Mouse (Mus musculus) forebrain, embryonic 10.5 days (tissue): Measurements from ENCODE around the gene Acot8. TPM values are rescaled to one million over a fixed set of nuclear protein-coding genes. Genes with fewer than 3 reads are reported as not detected.

ENCODE experiments used
- DNase-seq: peaks from one replicate; pipeline ENCODE4 v3.0.0-alpha.2; 2017; ENCODE audit warnings: low spot score; ENCODE audit errors: extremely low spot score
- H3K27ac ChIP-seq: fragments of 300-500 bp; sonication (generic); 2 replicates; pipeline ENCODE4 v1.5.1; 2016; ENCODE audit warnings: mild to moderate bottlenecking
- H3K27me3 ChIP-seq: fragments of 300-500 bp; sonication (generic); 2 replicates; pipeline ENCODE4 v1.6.1; 2016; ENCODE audit warnings: mild to moderate bottlenecking; ENCODE audit not compliant: poor library complexity, severe bottlenecking
- H3K36me3 ChIP-seq: fragments of 300-500 bp; sonication (generic); replicated peaks from 2 replicates; pipeline ENCODE4 v1.6.1; 2016; ENCODE audit warnings: mild to moderate bottlenecking, moderate library complexity
- H3K4me1 ChIP-seq: fragments of 300-500 bp; sonication (generic); 2 replicates; pipeline ENCODE4 v1.6.1; 2016
- H3K4me3 ChIP-seq: fragments of 300-500 bp; sonication (generic); 2 replicates; pipeline ENCODE4 v1.5.1; 2016; ENCODE audit warnings: mild to moderate bottlenecking, moderate library complexity
- H3K9me3 ChIP-seq: fragments of 300-500 bp; sonication (generic); 2 replicates; pipeline ENCODE4 v1.6.1; 2016; ENCODE audit warnings: mild to moderate bottlenecking, moderate library complexity
- WGBS: fragments of 180-500 bp; shearing (Covaris S2); methylation state at CpG from one replicate; pipeline ENCODE4 v1.1.7; 2016; 5-methylcytosine and 5-hydroxymethylcytosine counted together
- polyA plus RNA-seq: library from polyadenylated mRNA; unstranded; fragments of >200 nt; fragmentation: Nextera tagmentation; extraction: Ambion mirVana; gene quantifications from 2 replicates; pipeline ENCODE4 v1.2.1, GENCODE M21; 2016

The Acot8 gene
- polyA plus RNA-seq, 1 experiment from 2014 or later = 15.3 TPM

DNA sequence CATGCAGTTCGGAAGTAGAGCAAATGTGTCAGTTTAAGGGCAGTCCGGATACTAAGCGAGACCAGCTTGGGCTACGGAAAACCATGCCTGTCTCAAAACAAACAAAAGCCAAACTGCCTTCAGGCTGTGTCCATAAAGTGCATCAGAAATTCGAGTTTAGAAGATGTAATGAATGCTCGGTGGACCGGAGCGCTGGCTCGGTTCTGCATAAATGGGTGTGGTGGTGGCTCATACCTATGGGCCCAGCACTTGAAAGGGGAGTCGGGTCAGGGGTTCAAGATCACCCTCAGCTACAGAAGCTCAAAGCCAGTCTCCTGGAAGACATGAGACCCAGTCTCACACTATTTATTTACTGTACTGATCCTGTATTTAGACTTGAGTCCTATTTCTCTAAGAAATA lies 16.9 kb downstream of the Acot8 start:
- Histone ChIP-seq H3K36me3 (peaks cover 40% of the 10 kb centered on the region), H3K27ac (no peak overlapping the region), H3K27me3 (peaks cover 24% of the 10 kb centered on the region), H3K9me3 (no peaks in the 10 kb centered on the region), H3K4me3 (no peak overlapping the region), H3K4me1 (peaks cover 36% of the 10 kb centered on the region)
- 89% methylated on average over 10 of the region's 10 CpGs for WGBS
- DNase-seq = no peak

DNA sequence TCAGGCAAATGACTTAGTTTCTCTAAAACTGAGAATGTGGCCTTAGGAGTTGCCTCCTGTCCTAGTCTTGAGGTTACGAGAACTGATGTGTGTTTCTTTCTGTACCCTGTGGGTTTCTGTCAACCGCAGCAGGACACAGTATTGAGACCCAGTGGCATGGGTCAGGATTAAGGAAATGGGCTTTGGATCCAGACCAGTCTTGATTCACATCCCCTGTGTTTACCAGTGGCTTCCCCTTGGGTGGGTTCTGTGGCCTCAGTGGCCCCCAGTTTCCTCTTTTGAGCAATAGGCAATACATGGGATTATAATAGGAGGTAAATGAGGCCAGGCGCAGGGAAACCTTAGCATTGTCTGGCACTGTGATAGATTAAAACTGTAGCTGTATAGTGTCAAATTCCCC lies 17.6 kb downstream of the Acot8 start:
- H3K4me1 ChIP-seq = peaks cover 36% of the 10 kb centered on the region
- H3K27me3 ChIP-seq = peaks cover 24% of the 10 kb centered on the region
- peak overlapping the region; percentile 79; the same call in 1 of the 2 replicates for H3K4me3 ChIP-seq
- no peak for DNase-seq
- H3K36me3 ChIP-seq = peaks cover 32% of the 10 kb centered on the region
- H3K9me3 ChIP-seq = no peaks in the 10 kb centered on the region
- H3K27ac ChIP-seq = no peak overlapping the region
- WGBS = 86% methylated on average over 3 of the region's 3 CpGs

DNA sequence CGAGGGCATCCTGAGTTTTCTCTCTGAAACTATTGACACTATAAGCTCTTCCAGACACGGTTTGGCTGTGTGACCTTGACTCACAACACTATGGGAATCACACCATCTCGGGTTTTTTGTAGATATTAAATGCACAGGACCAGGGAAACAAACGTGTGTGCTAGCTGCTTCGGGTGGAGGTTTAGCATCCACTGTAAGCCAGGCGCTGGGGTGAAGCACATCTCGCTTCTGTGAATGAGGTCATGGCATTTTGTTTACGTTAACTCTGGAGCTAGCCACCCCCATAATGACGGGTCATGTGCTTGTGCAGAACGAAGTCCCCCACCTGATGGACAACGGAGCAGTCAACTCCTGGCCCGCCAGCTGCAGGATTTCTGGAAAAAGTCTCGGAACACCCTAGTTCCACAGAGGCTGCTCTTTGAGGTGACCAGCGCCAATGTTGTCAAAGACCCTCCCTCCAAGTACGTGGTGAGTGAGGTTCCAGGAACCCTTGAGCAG lies 18.2 kb downstream of the Acot8 start:
- no peak for DNase-seq
- H3K4me3 ChIP-seq = peak overlapping the region; percentile 79
- WGBS = 7% methylated on average over 15 of the region's 15 CpGs
- H3K4me1 ChIP-seq = peaks cover 36% of the 10 kb centered on the region
- H3K27me3 ChIP-seq = peaks cover 24% of the 10 kb centered on the region
- no peaks in the 10 kb centered on the region for H3K9me3 ChIP-seq
- H3K36me3 ChIP-seq = peaks cover 26% of the 10 kb centered on the region
- peak overlapping the region; percentile 88 for H3K27ac ChIP-seq

DNA sequence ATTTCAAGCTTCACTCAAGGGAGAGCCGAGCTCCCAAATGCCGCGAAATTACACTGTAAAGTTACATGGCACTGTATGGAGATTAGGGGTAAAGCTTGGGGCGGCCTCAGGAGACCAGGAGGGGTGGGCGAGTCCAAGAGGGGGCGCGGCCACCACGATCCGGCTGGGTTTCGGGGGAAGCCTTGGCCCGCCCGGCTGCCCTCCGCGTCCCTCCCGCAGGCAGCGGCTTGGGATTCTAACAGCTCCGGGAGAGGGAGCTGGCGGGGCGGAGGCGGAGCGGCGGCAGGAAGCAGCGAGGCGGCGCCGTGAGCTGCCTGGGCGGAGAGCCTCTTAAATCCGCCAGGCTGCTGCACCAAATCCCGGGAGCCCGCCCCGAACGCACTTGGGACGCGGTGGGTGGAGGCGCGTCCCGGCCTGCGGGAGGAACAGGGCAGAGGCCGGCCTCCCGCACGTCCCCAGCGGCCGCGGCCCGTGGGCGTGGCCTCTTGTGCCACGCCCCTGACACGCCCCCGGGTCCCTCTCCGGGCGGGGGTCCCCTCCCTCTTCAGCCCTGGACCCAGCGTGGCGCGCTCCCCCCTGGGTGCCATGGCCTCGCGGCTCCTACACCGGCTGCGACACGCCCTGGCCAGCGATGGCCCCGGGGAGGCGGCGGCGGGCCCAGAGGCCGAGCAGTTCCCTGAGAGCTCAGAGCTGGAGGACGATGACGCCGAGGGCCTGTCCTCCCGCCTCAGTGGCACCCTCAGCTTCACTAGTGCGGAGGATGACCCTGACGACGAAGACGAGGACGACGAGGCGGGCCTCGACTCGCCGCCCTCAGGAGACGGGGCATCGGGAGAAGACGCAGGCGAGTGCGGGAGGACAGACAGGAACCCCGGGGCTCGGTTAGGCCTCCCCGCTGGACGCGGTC lies 18.9 kb downstream of the Acot8 start, which contains the start of gene Snx21:
Snx21 (plus strand) TSS at position 343 of the 907 bp plus-strand sequence.
- H3K27ac ChIP-seq = peak within 1 kb of the TSS; percentile 88
- H3K27me3 ChIP-seq = peaks cover 24% of the 10 kb centered on the region
- no peaks in the 10 kb centered on the region for H3K9me3 ChIP-seq
- under 1% methylated on average over 86 of the region's 89 CpGs for WGBS
- peak; percentile 83 for DNase-seq
- peaks cover 36% of the 10 kb centered on the region for H3K4me1 ChIP-seq
- peaks cover 19% of the 10 kb centered on the region for H3K36me3 ChIP-seq
- peak within 1 kb of the TSS; percentile 79 for H3K4me3 ChIP-seq

DNA sequence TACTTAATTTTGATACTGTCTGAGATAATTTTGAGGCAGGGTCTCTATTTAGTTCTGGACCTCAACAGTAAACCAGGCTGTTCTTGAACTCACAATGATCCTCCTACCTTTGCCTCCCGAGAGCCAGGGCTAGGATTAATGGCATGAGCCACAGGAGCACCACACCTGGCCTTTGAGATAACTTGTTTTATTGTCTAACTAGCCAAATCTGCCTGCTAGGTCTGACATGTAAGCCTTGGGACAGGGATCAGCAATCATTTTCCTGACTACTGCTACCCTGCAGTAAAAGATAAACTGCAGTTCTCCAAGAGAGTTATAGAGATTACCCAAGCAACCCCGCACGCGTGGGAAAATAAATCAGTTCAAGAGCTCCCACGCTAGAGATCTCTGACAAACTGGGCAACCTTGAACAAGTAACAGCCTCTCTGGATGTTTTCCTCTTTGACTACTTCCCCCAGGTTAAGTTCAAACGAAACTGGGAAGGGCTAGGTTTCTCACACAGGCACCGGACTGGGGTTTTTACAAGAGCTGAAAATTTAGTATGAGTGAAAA lies 19.7 kb downstream of the Acot8 start:
- DNase-seq = no peak
- WGBS = 21% methylated on average over 7 of the region's 7 CpGs
- peaks cover 36% of the 10 kb centered on the region for H3K4me1 ChIP-seq
- peaks cover 24% of the 10 kb centered on the region for H3K27me3 ChIP-seq
- H3K36me3 ChIP-seq = peaks cover 11% of the 10 kb centered on the region
- H3K27ac ChIP-seq = peak overlapping the region; percentile 88
- no peaks in the 10 kb centered on the region for H3K9me3 ChIP-seq
- H3K4me3 ChIP-seq = peak overlapping the region; percentile 79

GRCm38 (mm10) chr2:164783926-164784581 lies 20.6 kb downstream of the Acot8 start:
- DNase-seq = no peak
- Histone ChIP-seq H3K36me3 (peaks cover 6% of the 10 kb centered on the region), H3K4me3 (no peak overlapping the region), H3K27ac (no peak overlapping the region), H3K27me3 (peaks cover 24% of the 10 kb centered on the region), H3K9me3 (no peaks in the 10 kb centered on the region), H3K4me1 (peaks cover 35% of the 10 kb centered on the region)
- 74% methylated on average over 7 of the region's 7 CpGs for WGBS

DNA sequence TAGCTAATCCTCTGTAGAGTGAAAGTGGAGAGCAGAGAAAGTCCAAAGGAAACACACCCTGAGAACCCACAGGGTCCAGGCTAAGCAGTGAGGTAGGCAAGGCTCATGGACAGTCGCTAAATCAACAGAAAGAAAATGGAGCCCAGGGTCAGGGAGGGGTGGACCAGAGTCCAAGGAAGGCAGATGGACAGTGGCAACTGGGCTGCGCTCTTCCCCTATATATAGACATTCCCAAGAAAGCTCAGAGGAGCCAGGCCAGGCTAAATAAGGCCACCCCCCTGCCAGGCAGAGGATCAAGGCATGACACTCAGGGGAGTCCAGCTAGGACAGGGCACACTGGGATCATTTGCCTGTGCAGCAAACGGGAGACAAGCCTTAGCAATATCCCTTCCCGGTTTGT lies 22.8 kb downstream of the Acot8 start:
- Histone ChIP-seq H3K4me1 (peaks cover 27% of the 10 kb centered on the region), H3K27ac (no peak overlapping the region), H3K4me3 (no peak overlapping the region), H3K9me3 (no peaks in the 10 kb centered on the region), H3K36me3 (no peaks in the 10 kb centered on the region), H3K27me3 (peaks cover 21% of the 10 kb centered on the region)
- DNase-seq = no peak
- WGBS = 70% methylated on average over 4 of the region's 4 CpGs

- DNase-seq = no peak
- 72% methylated on average over 8 of the region's 8 CpGs for WGBS
- Histone ChIP-seq H3K4me1 (peaks cover 5% of the 10 kb centered on the region; the same call in 1 of the 2 replicates), H3K9me3 (no peaks in the 10 kb centered on the region), H3K36me3 (no peaks in the 10 kb centered on the region), H3K4me3 (no peak within 1 kb of the TSS), H3K27ac (no peak within 1 kb of the TSS), H3K27me3 (peaks cover 6% of the 10 kb centered on the region)
Observed at GRCm38 (mm10) chr2:164779481-164780086, 25.1 kb downstream of the Acot8 start, which contains the start of gene Tnnc2. TSS of gene Tnnc2 (minus strand) at chr2:164779967.

DNA sequence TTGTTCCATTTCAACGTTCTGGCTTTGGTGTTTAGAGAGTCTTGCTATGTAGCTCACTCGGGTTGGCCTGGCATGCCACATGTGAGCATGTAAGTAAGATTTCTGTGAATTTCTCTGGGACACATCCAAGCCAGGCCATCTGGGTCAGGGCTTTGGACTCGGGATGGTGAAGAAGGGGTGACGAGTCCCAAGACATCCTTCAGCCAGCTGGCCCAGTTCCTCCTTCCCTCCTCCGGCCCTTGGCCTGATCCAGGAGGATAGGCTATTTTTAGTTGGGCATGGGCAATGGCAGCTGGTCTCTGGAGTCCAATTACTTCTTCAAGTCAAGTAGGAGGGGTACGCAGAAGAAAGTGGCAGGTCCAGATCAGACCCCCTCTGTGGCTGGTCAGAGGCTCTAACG lies 25.9 kb downstream of the Acot8 start:
- Histone ChIP-seq H3K9me3 (no peaks in the 10 kb centered on the region), H3K4me1 (0 out of 2 replicates have a peak, but pooled peaks cover 5% of the 10 kb centered on the region)
- WGBS = 85% methylated on average over 7 of the region's 7 CpGs

DNA sequence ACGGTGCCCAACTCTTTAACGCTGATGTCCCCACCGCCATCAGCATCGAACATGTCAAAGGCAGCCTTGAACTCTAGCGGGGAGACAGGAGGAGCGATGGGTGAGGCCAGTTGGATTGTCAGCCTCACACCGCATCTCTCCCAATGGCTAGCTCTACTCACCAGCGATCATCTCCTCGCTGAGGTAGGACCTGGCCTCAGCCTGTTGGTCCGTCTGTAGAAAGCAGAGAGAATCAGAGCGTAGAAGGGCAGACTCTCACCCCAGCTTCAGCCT lies 26.7 kb downstream of the Acot8 start:
- Histone ChIP-seq H3K4me1 (peaks cover 9% of the 10 kb centered on the region; the same call in 1 of the 2 replicates), H3K27ac (no peak overlapping the region), H3K4me3 (no peak overlapping the region), H3K36me3 (peaks cover 9% of the 10 kb centered on the region), H3K27me3 (no peaks in the 10 kb centered on the region), H3K9me3 (no peaks in the 10 kb centered on the region)
- 92% methylated on average over 11 of the region's 11 CpGs for WGBS
- DNase-seq = no peak

More for the DNA sequence above, 25.9 kb downstream of the Acot8 start:
- peaks cover under 1% of the 10 kb centered on the region; the same call in 1 of the 2 replicates for H3K36me3 ChIP-seq
- H3K27ac ChIP-seq = no peak overlapping the region
- H3K4me3 ChIP-seq = no peak overlapping the region
- no peaks in the 10 kb centered on the region for H3K27me3 ChIP-seq
- DNase-seq = no peak

- 87% methylated on average over 30 of the region's 30 CpGs for WGBS
- DNase-seq = no peak
- H3K4me3 ChIP-seq = no peak overlapping the region
Observed at GRCm38 (mm10) chr2:164777246-164778014, 27.3 kb downstream of the Acot8 start.

GRCm38 (mm10) chr2:164776801-164777200 lies 27.9 kb downstream of the Acot8 start:
- WGBS = 76% methylated on average over 17 of the region's 17 CpGs
- no peaks in the 10 kb centered on the region for H3K27me3 ChIP-seq
- H3K4me3 ChIP-seq = no peak overlapping the region
- H3K4me1 ChIP-seq = peaks cover 15% of the 10 kb centered on the region
- H3K36me3 ChIP-seq = peaks cover 21% of the 10 kb centered on the region
- DNase-seq = no peak
- H3K27ac ChIP-seq = no peak overlapping the region
- no peaks in the 10 kb centered on the region for H3K9me3 ChIP-seq

More at GRCm38 (mm10) chr2:164777246-164778014, 27.3 kb downstream of the Acot8 start:
- Histone ChIP-seq H3K36me3 (peaks cover 14% of the 10 kb centered on the region), H3K27me3 (no peaks in the 10 kb centered on the region), H3K27ac (no peak overlapping the region), H3K4me1 (peaks cover 9% of the 10 kb centered on the region), H3K9me3 (no peaks in the 10 kb centered on the region)
